Mouse (Mus musculus): ENCODE results near the gene Fhad1.

The Fhad1 gene

GRCm38 (mm10) chr4:141978582-141978981 is 36.3 kb downstream of the Fhad1 start:
- DNase-seq (ENCODE audit: low spot score in 2 of 2) = no peak

- no peak for DNase-seq (ENCODE audit: low spot score in 2 of 2)
Measured at GRCm38 (mm10) chr4:141977346-141977745, 37.5 kb downstream of the Fhad1 start.

GRCm38 (mm10) chr4:141976163-141976562 is 38.7 kb downstream of the Fhad1 start:
- no peak for DNase-seq (ENCODE audit: low spot score in 2 of 2)

GRCm38 (mm10) chr4:141964575-141964974 is 50.3 kb downstream of the Fhad1 start:
- no peak for DNase-seq (ENCODE audit: low spot score in 2 of 2)

GRCm38 (mm10) chr4:141963907-141964306 is 51.0 kb downstream of the Fhad1 start:
- no peak for DNase-seq (ENCODE audit: low spot score in 2 of 2)

GRCm38 (mm10) chr4:141962811-141963685 is 51.8 kb downstream of the Fhad1 start:
- peak; percentile 54 to 72 for DNase-seq (ENCODE audit: low spot score in 2 of 2)

GRCm38 (mm10) chr4:141960037-141960436 is 54.8 kb downstream of the Fhad1 start:
- DNase-seq (ENCODE audit: low spot score in 2 of 2) = no peak

GRCm38 (mm10) chr4:141959615-141960014 is 55.3 kb downstream of the Fhad1 start:
- DNase-seq (ENCODE audit: low spot score in 2 of 2) = no peak

- no peak for DNase-seq (ENCODE audit: low spot score in 2 of 2)
Measured at GRCm38 (mm10) chr4:141958614-141959375, 56.1 kb downstream of the Fhad1 start.

- DNase-seq (ENCODE audit: low spot score in 2 of 2) = peak; percentile 59 to 86
Measured at GRCm38 (mm10) chr4:141958188-141958587, 56.7 kb downstream of the Fhad1 start.

GRCm38 (mm10) chr4:141957740-141958139 is 57.1 kb downstream of the Fhad1 start:
- no peak for DNase-seq (ENCODE audit: low spot score in 2 of 2)

- no peak for DNase-seq (ENCODE audit: low spot score in 2 of 2)
Measured at GRCm38 (mm10) chr4:141956931-141957330, 58.0 kb downstream of the Fhad1 start.

GRCm38 (mm10) chr4:141954770-141955720 is 59.8 kb downstream of the Fhad1 start:
- DNase-seq (ENCODE audit: low spot score in 2 of 2) = no peak

- no peak for DNase-seq (ENCODE audit: low spot score in 2 of 2)
Measured at GRCm38 (mm10) chr4:141953859-141954258, 61.0 kb downstream of the Fhad1 start.

- no peak for DNase-seq (ENCODE audit: low spot score in 2 of 2)
Measured at GRCm38 (mm10) chr4:141953291-141953690, 61.6 kb downstream of the Fhad1 start.

GRCm38 (mm10) chr4:141952824-141953223 is 62.1 kb downstream of the Fhad1 start:
- no peak for DNase-seq (ENCODE audit: low spot score in 2 of 2)

GRCm38 (mm10) chr4:141952114-141952513 is 62.8 kb downstream of the Fhad1 start:
- no peak for DNase-seq (ENCODE audit: low spot score in 2 of 2)

- DNase-seq (ENCODE audit: low spot score in 2 of 2) = no peak
Measured at GRCm38 (mm10) chr4:141949436-141949835, 65.4 kb downstream of the Fhad1 start.

- no peak for DNase-seq (ENCODE audit: low spot score in 2 of 2)
Measured at GRCm38 (mm10) chr4:141948822-141949221, 66.1 kb downstream of the Fhad1 start.

GRCm38 (mm10) chr4:141942403-141942802 is 72.5 kb downstream of the Fhad1 start:
- DNase-seq (ENCODE audit: low spot score in 2 of 2) = no peak

- DNase-seq (ENCODE audit: low spot score in 2 of 2) = no peak
Measured at GRCm38 (mm10) chr4:141941289-141941688, 73.6 kb downstream of the Fhad1 start.

- DNase-seq (ENCODE audit: low spot score in 2 of 2) = no peak
Measured at GRCm38 (mm10) chr4:141938535-141938934, 76.3 kb downstream of the Fhad1 start.

Data from cerebellum, postnatal 4 days (tissue).